Mouse (Mus musculus) CH12.LX (cell line): Measurements from ENCODE around the gene Calhm3. TPM values are rescaled to one million over a fixed set of nuclear protein-coding genes. Genes with fewer than 3 reads are reported as not detected.

Source experiments
- DNase-seq: peaks from one replicate; pipeline ENCODE4 v3.0.0-alpha.2; 2013; ENCODE audit errors: extremely low read depth
- H3K27ac ChIP-seq: 2 replicates; pipeline ENCODE4 v1.5.1; 2012; ENCODE audit warnings: low read depth, mild to moderate bottlenecking, control low read depth, moderate library complexity; ENCODE audit not compliant: insufficient read depth
- H3K27me3 ChIP-seq: replicated peaks from 2 replicates; pipeline ENCODE3; 2012; ENCODE audit warnings: inconsistent platforms
- H3K36me3 ChIP-seq, 2 experiments: replicated peaks in 1 of 2; 2 replicates each; pipeline versions ENCODE3 to v1.6.1; 2012; ENCODE audit warnings: inconsistent platforms in 1 of 2, low read length in 1 of 2, mild to moderate bottlenecking in 1 of 2, mixed read lengths in 1 of 2, moderate library complexity in 1 of 2; ENCODE audit not compliant: control insufficient read depth in 1 of 2, insufficient read depth in 1 of 2
- H3K4me1 ChIP-seq, 2 experiments: 2 replicates each; pipeline ENCODE4 v1.6.1; 2012; ENCODE audit warnings: inconsistent platforms in 1 of 2, moderate library complexity in 1 of 2; ENCODE audit not compliant: insufficient read depth in 2 of 2, control insufficient read depth in 1 of 2
- H3K4me2 ChIP-seq: 2 replicates; pipeline ENCODE4 v1.6.1; 2012; ENCODE audit warnings: low read depth, mild to moderate bottlenecking, control low read depth; ENCODE audit not compliant: poor library complexity, insufficient read depth, severe bottlenecking
- H3K4me3 ChIP-seq, 3 experiments: fragments of 150-350 bp in 1 of 3; sonication (generic) in 1 of 3; replicated peaks in 1 of 3; 2 replicates each; pipeline versions ENCODE3 to v1.5.1; 2011 to 2012; ENCODE audit warnings: low read depth in 2 of 3, low read length in 2 of 3, mild to moderate bottlenecking in 2 of 3, moderate library complexity in 2 of 3, control low read depth in 1 of 3, improper control_type of control experiment in 1 of 3, inconsistent platforms in 1 of 3, mixed read lengths in 1 of 3; ENCODE audit not compliant: poor library complexity in 1 of 3
- H3K79me2 ChIP-seq: replicated peaks from 2 replicates; pipeline ENCODE4 v1.6.1; 2012; ENCODE audit warnings: mild to moderate bottlenecking, moderate library complexity; ENCODE audit not compliant: control insufficient read depth, poor library complexity, insufficient read depth, severe bottlenecking; ENCODE audit errors: extremely low read depth
- H3K9ac ChIP-seq: 2 replicates; pipeline ENCODE4 v1.6.1; 2012; ENCODE audit warnings: low read depth, mild to moderate bottlenecking, control low read depth, moderate library complexity; ENCODE audit not compliant: insufficient read depth
- H3K9me3 ChIP-seq: replicated peaks from 2 replicates; pipeline ENCODE3; 2012; ENCODE audit warnings: low read length, inconsistent platforms, mixed read lengths
- BHLHE40 ChIP-seq: IDR thresholded peaks from 2 replicates; pipeline ENCODE4 v1.6.1; 2011; ENCODE audit warnings: mild to moderate bottlenecking, low read depth, low read length, improper control_type of control experiment
- CHD2 ChIP-seq: IDR thresholded peaks from 2 replicates; pipeline ENCODE4 v1.6.1; 2011; ENCODE audit warnings: low read length, improper control_type of control experiment
- CTCF ChIP-seq, 2 experiments: IDR thresholded peaks in 1 of 2; conservative IDR thresholded peaks in 1 of 2; 2 replicates each; pipeline ENCODE4 v1.5.1; 2011 to 2012; ENCODE audit warnings: low read depth in 2 of 2, low read length in 2 of 2, improper control_type of control experiment in 1 of 2, inconsistent platforms in 1 of 2, mild to moderate bottlenecking in 1 of 2, moderate library complexity in 1 of 2
- E2F4 ChIP-seq: IDR thresholded peaks from 2 replicates; pipeline ENCODE4 v1.6.1; 2011; ENCODE audit warnings: low read depth, low read length, improper control_type of control experiment; ENCODE audit not compliant: insufficient replicate concordance
- ELF1 ChIP-seq: IDR thresholded peaks from 2 replicates; pipeline ENCODE4 v1.6.1; 2014; ENCODE audit warnings: low read depth, mild to moderate bottlenecking, inconsistent platforms, low read length, improper control_type of control experiment
- ETS1 ChIP-seq: conservative IDR thresholded peaks from 2 replicates; pipeline ENCODE4 v1.6.1; 2012; ENCODE audit warnings: low read depth, mild to moderate bottlenecking, inconsistent platforms, low read length, improper control_type of control experiment, moderate library complexity
- GABPA ChIP-seq: IDR thresholded peaks from 2 replicates; pipeline ENCODE4 v1.6.1; 2012; ENCODE audit warnings: low read depth, low read length, improper control_type of control experiment, inconsistent platforms; ENCODE audit not compliant: insufficient replicate concordance
- HCFC1 ChIP-seq: IDR thresholded peaks from 2 replicates; pipeline ENCODE4 v1.6.1; 2012; ENCODE audit warnings: low read depth, mild to moderate bottlenecking, inconsistent platforms, low read length, improper control_type of control experiment
- IRF4 ChIP-seq: IDR thresholded peaks from 2 replicates; pipeline ENCODE4 v1.6.1; 2014; ENCODE audit warnings: low read depth, mild to moderate bottlenecking, inconsistent platforms, low read length, improper control_type of control experiment
- JUN ChIP-seq: IDR thresholded peaks from 2 replicates; pipeline ENCODE4 v1.6.1; 2011; ENCODE audit warnings: low read depth, mild to moderate bottlenecking, low read length, improper control_type of control experiment, moderate library complexity; ENCODE audit not compliant: insufficient read depth
- KAT2A ChIP-seq: IDR thresholded peaks from 2 replicates; pipeline ENCODE4 v1.6.1; 2012; ENCODE audit warnings: low read length, improper control_type of control experiment, inconsistent platforms; ENCODE audit not compliant: insufficient replicate concordance
- MAFK ChIP-seq: IDR thresholded peaks from 2 replicates; pipeline ENCODE4 v1.6.1; 2011; ENCODE audit warnings: low read length, improper control_type of control experiment; ENCODE audit not compliant: insufficient replicate concordance
- MAZ ChIP-seq: IDR thresholded peaks from 2 replicates; pipeline ENCODE4 v1.6.1; 2012; ENCODE audit warnings: low read depth, mild to moderate bottlenecking, inconsistent platforms, low read length, improper control_type of control experiment, moderate library complexity
- MEF2A ChIP-seq: IDR thresholded peaks from 2 replicates; pipeline ENCODE4 v1.6.1; 2014; ENCODE audit warnings: low read depth, mild to moderate bottlenecking, inconsistent platforms, low read length, improper control_type of control experiment, borderline replicate concordance
- MXI1 ChIP-seq: IDR thresholded peaks from 2 replicates; pipeline ENCODE4 v1.6.1; 2011; ENCODE audit warnings: mild to moderate bottlenecking, low read depth, low read length, improper control_type of control experiment
- MYC ChIP-seq: IDR thresholded peaks from 2 replicates; pipeline ENCODE4 v1.6.1; 2011; ENCODE audit warnings: low read depth, mild to moderate bottlenecking, improper control_type of control experiment, low read length
- NELFE ChIP-seq: IDR thresholded peaks from 2 replicates; pipeline ENCODE4 v1.6.1; 2011; ENCODE audit warnings: low read depth, low read length, improper control_type of control experiment
- NRF1 ChIP-seq: IDR thresholded peaks from 2 replicates; pipeline ENCODE4 v1.6.1; 2014; ENCODE audit warnings: low read depth, mild to moderate bottlenecking, inconsistent platforms, low read length, improper control_type of control experiment, moderate library complexity
- POLR2A ChIP-seq: IDR thresholded peaks from 2 replicates; pipeline ENCODE4 v1.6.1; 2011; ENCODE audit warnings: low read depth, mild to moderate bottlenecking, improper control_type of control experiment, low read length
- POLR2AphosphoS2 ChIP-seq: IDR thresholded peaks from 2 replicates; pipeline ENCODE4 v1.6.1; 2011; ENCODE audit warnings: low read depth, low read length, improper control_type of control experiment
- RAD21 ChIP-seq: IDR thresholded peaks from 2 replicates; pipeline ENCODE4 v1.6.1; 2011; ENCODE audit warnings: low read depth, mild to moderate bottlenecking, low read length, improper control_type of control experiment, moderate library complexity
- SIN3A ChIP-seq: IDR thresholded peaks from 2 replicates; pipeline ENCODE4 v1.6.1; 2012; ENCODE audit warnings: low read length, improper control_type of control experiment, inconsistent platforms
- SMC3 ChIP-seq: IDR thresholded peaks from 2 replicates; pipeline ENCODE4 v1.6.1; 2011; ENCODE audit warnings: low read depth, low read length, improper control_type of control experiment
- TBP ChIP-seq: conservative IDR thresholded peaks from 2 replicates; pipeline ENCODE4 v1.6.1; 2011; ENCODE audit warnings: low read depth, low read length, improper control_type of control experiment
- TCF12 ChIP-seq: IDR thresholded peaks from 2 replicates; pipeline ENCODE4 v1.6.1; 2014; ENCODE audit warnings: low read depth, mild to moderate bottlenecking, inconsistent platforms, low read length, improper control_type of control experiment
- UBTF ChIP-seq: IDR thresholded peaks from 2 replicates; pipeline ENCODE4 v1.6.1; 2012; ENCODE audit warnings: low read depth, mild to moderate bottlenecking, inconsistent platforms, low read length, improper control_type of control experiment, moderate library complexity
- USF1 ChIP-seq: IDR thresholded peaks from 2 replicates; pipeline ENCODE4 v1.6.1; 2014; ENCODE audit warnings: low read depth, mild to moderate bottlenecking, inconsistent platforms, low read length, improper control_type of control experiment
- ZC3H11A ChIP-seq: IDR thresholded peaks from 2 replicates; pipeline ENCODE4 v1.6.1; 2012; ENCODE audit warnings: low read depth, mild to moderate bottlenecking, inconsistent platforms, low read length, improper control_type of control experiment
- ZMIZ1 ChIP-seq: IDR thresholded peaks from 2 replicates; pipeline ENCODE4 v1.6.1; 2012; ENCODE audit warnings: low read depth, mild to moderate bottlenecking, inconsistent platforms, low read length, improper control_type of control experiment
- ZNF384 ChIP-seq: IDR thresholded peaks from 2 replicates; pipeline ENCODE4 v1.6.1; 2012; ENCODE audit warnings: low read depth, low read length, improper control_type of control experiment, inconsistent platforms
- dilution Hi-C: fragments of 300-500 bp; cut with MboI; formaldehyde crosslinking; loops from 2 replicates; pipeline ENCODE4 v1.14.3; 2020; ENCODE audit warnings: low sequenced_read_pairs; ENCODE audit not compliant: extremely low pct_unique_long_range_greater_than_20kb, extremely low pct_ligation_motif_present
- in situ Hi-C: fragments of 300-500 bp; cut with MboI; formaldehyde crosslinking; loops from 3 replicates; pipeline ENCODE4 v1.14.3; 2019; ENCODE audit warnings: low sequenced_read_pairs, low pct_ligation_motif_present, low pct_unique_long_range_greater_than_20kb, mixed read lengths
- polyA plus RNA-seq: library from polyadenylated mRNA; unstranded; fragments of >175 nt; gene quantifications from 2 replicates; pipeline ENCODE4 v1.2.1, GENCODE M21; 2012; ENCODE audit warnings: low read depth; ENCODE audit not compliant: insufficient read length
- total RNA-seq, 2 experiments: library from RNA; depleted of rRNA; stranded (reverse); fragments of 300-350 nt in 1 of 2; fragments of >200 nt in 1 of 2; gene quantifications; 2 replicates each; pipeline ENCODE4 v1.2.3; 2012 to 2014

The Calhm3 gene
- total and polyA plus RNA-seq, 3 experiments: not detected

DNA sequence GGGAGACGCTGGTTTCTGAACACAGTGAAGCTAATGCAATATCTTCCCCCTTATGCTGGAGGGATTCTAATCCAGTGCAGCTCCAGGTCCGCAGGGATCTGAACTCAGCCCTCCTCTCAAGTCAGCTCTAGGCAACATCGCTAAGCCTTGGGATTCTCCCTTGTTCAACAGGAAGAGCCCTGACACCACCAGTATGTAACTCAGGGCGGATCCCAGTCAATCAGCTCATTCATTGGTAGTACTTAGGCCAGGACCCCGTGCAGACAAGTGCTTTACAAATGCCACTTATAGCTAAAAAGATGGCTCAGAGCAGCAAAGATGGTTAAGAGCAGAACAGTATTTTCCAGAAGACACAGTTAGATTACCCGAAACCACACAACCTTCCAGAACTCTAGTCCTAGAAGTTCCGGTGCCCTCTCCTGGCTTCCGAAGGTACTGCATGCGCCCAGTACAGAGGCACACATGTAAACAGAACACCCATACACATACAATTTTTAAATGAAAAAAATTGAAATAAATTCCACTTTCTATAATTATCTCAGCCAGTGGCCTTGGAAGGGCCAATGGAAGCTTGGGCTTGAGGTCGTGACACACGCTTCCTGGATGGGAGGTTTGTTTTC lies 11.3 kb upstream of the Calhm3 start:
- TF ChIP-seq CTCF (conservative IDR thresholded peaks at IDR 0.05 in 1 of 2, IDR thresholded peaks at IDR 0.05 in 1 of 2; ENCODE audit: low read depth in 2 of 2, low read length in 2 of 2): peak; percentile 92 to 97
- TF ChIP-seq IRF4: peak; percentile 72
- TF ChIP-seq ELF1: 0 out of 2 replicates have a peak, but pooled peaks have one; percentile 14
- peak; percentile 39; the same call in 1 of the 2 replicates for TF ChIP-seq MYC
- peak; percentile 16; the same call in 1 of the 2 replicates for TF ChIP-seq MEF2A
- TF ChIP-seq USF1: no peak
- TF ChIP-seq RAD21: peak; percentile 84
- TF ChIP-seq SMC3: peak; percentile 87
- TF ChIP-seq SIN3A: no peak
- TF ChIP-seq MXI1: no peak
- peak; percentile 30; the same call in 1 of the 2 replicates for TF ChIP-seq ZC3H11A
- Histone ChIP-seq H3K36me3 (no peaks in the 10 kb centered on the region), H3K4me1 (peaks cover 0 to 13% of the 10 kb centered on the region in 2 experiments; a peak in 2 of 4 replicates), H3K4me3 (peak overlapping the region; percentile 40 to 52 (median 48)), H3K9me3 (peaks cover 12% of the 10 kb centered on the region), H3K4me2 (peak overlapping the region; percentile 83), H3K79me2 (no peaks in the 10 kb centered on the region), H3K27ac (no peak overlapping the region), H3K27me3 (peaks cover 15% of the 10 kb centered on the region), H3K9ac (peak overlapping the region; percentile 58)
- DNase-seq: peak; percentile 86
- dilution Hi-C loops: no loop called here
- in situ Hi-C loops: loop anchor here (5.0 to 10.0 kb wide), 2 partner anchors 37 to 54 kb away; no protein-coding TSS in a partner anchor

DNA sequence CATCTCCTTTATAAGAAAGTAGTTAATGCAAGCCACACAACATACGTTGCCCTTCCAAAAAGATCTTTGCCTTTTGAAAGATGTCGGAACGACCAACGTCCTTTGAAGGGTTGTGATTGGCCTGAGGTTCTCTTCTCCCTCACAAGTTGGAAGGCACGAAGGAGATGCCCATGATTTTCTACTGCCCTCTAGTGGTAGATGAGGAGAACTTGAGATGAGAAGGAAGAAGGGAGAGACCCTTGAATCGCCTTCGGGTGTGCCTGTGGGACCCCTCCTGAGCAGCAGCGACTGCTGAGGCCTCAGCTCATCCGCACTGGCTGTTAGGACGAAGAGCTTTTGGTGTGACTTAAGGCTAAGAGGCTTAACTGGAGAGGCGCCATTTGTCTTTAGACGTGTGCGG lies 10.7 kb upstream of the Calhm3 start:
- peak; percentile 82 for DNase-seq
- Histone ChIP-seq H3K4me2 (peak overlapping the region; percentile 83), H3K4me3 (peak overlapping the region; percentile 40 to 52 (median 48)), H3K27me3 (peaks cover 9% of the 10 kb centered on the region), H3K9ac (peak overlapping the region; percentile 58), H3K9me3 (peaks cover 12% of the 10 kb centered on the region), H3K27ac (no peak overlapping the region), H3K36me3 (no peaks in the 10 kb centered on the region), H3K4me1 (peaks cover 0 to 13% of the 10 kb centered on the region in 2 experiments; a peak in 2 of 4 replicates), H3K79me2 (no peaks in the 10 kb centered on the region)
- in situ Hi-C loops: loop anchor here (5.0 to 10.0 kb wide), 2 partner anchors 36 to 53 kb away; no protein-coding TSS in a partner anchor
- dilution Hi-C loops: no loop called here
- TF ChIP-seq HCFC1 (no peak), BHLHE40 (no peak), POLR2A (no peak), IRF4 (peak; percentile 9; the same call in 1 of the 2 replicates), USF1 (no peak), NELFE (0 out of 2 replicates have a peak, but pooled peaks have one; percentile 15), MAZ (no peak), RAD21 (peak; percentile 90), ZC3H11A (peak; percentile 21; the same call in 1 of the 2 replicates), NRF1 (no peak), CHD2 (no peak), TBP (no peak), KAT2A (no peak), UBTF (no peak), MEF2A (no peak), MAFK (no peak), TCF12 (no peak), E2F4 (no peak), MYC (no peak), POLR2AphosphoS2 (no peak), ETS1 (no peak), MXI1 (no peak), ZMIZ1 (no peak), GABPA (no peak), JUN (no peak), ZNF384 (no peak), SMC3 (peak; percentile 82)
